Mouse (Mus musculus) stomach, embryonic 14.5 days (tissue): ENCODE results near the gene Klc1. TPM values are rescaled to one million over a fixed set of nuclear protein-coding genes. Genes with fewer than 3 reads are reported as not detected.
A peak's percentile ranks its signal among the peaks of the same experiment; 100 is the strongest.
"Not testable (repeated sequence)": the region's sequence is repeated elsewhere in the genome, so short reads cannot be mapped to it uniquely, and the experiment has no call there.

Experiments used
- ATAC-seq: fragments of 200-750 bp; cut with Nextera tagmentation; 2 replicates; pipeline ENCODE4 v1.8.0; 2017; ENCODE audit warnings: low read depth, moderate TSS enrichment; ENCODE audit not compliant: insufficient number of reproducible peaks, insufficient read depth, low FRiP score
- H3K27ac ChIP-seq: fragments of 300-500 bp; sonication (generic); 2 replicates; pipeline ENCODE4 v1.5.1; 2014; ENCODE audit warnings: mild to moderate bottlenecking, low read length, moderate library complexity, mixed read lengths
- H3K27me3 ChIP-seq: fragments of 300-500 bp; sonication (generic); 2 replicates; pipeline ENCODE4 v1.6.1; 2014; ENCODE audit warnings: low read length, control low read depth, mixed read lengths; ENCODE audit not compliant: control insufficient read depth, insufficient read depth
- H3K36me3 ChIP-seq: fragments of 300-500 bp; sonication (generic); 2 replicates; pipeline ENCODE4 v1.6.1; 2014; ENCODE audit warnings: mild to moderate bottlenecking, control low read depth, low read length, moderate library complexity, mixed read lengths; ENCODE audit not compliant: control insufficient read depth, insufficient read depth
- H3K4me1 ChIP-seq: fragments of 300-500 bp; sonication (generic); 2 replicates; pipeline ENCODE4 v1.6.1; 2014; ENCODE audit warnings: low read length, control low read depth, mixed read lengths; ENCODE audit not compliant: control insufficient read depth, insufficient read depth
- H3K4me2 ChIP-seq: fragments of 300-500 bp; sonication (generic); replicated peaks from 2 replicates; pipeline ENCODE4 v1.6.1; 2014; ENCODE audit warnings: low read depth, low read length, control low read depth
- H3K4me3 ChIP-seq: fragments of 300-500 bp; sonication (generic); 2 replicates; pipeline ENCODE4 v1.5.1; 2014; ENCODE audit warnings: low read depth, low read length, control low read depth
- H3K9ac ChIP-seq: fragments of 300-500 bp; sonication (generic); replicated peaks from 2 replicates; pipeline ENCODE4 v1.6.1; 2014; ENCODE audit warnings: low read depth, mild to moderate bottlenecking, control low read depth, low read length, moderate library complexity, mixed read lengths
- H3K9me3 ChIP-seq: fragments of 300-500 bp; sonication (generic); 2 replicates; pipeline ENCODE4 v1.6.1; 2016; ENCODE audit warnings: low read depth, low read length, control low read depth; ENCODE audit not compliant: control insufficient read depth
- WGBS: fragments of 180-500 bp; shearing (Covaris S2); extraction: QIAGEN DNeasy Blood & Tissue Kit; methylation state at CpG from one replicate; pipeline ENCODE4 v1.1.7; 2014; 5-methylcytosine and 5-hydroxymethylcytosine counted together
- polyA plus RNA-seq: library from polyadenylated mRNA; unstranded; fragments of >200 nt; fragmentation: Nextera tagmentation; extraction: Ambion mirVana; gene quantifications from 2 replicates; pipeline ENCODE4 v1.2.1, GENCODE M21; 2014

Gene Klc1
- 111 and 120 TPM in 2 replicates for polyA plus RNA-seq

- Histone ChIP-seq H3K4me2 (peak within 1 kb of the TSS; percentile 98), H3K36me3 (no peaks in the 10 kb centered on the region; the same call in 1 of the 2 replicates), H3K9ac (peak within 1 kb of the TSS; percentile 97), H3K4me3 (peak within 1 kb of the TSS; percentile 91), H3K27me3 (no peaks in the 10 kb centered on the region), H3K4me1 (peaks cover 22% of the 10 kb centered on the region), H3K9me3 (no peaks in the 10 kb centered on the region), H3K27ac (peak within 1 kb of the TSS; percentile 85)
- ATAC-seq = peak; percentile 72
- WGBS = under 1% methylated on average over 45 of the region's 85 CpGs
These were observed at the start of gene Klc1 for GRCm38 (mm10) chr12:111758381-111759175. Klc1 (plus strand) TSS chr12:111758849.

GRCm38 (mm10) chr12:111710091-111710490 is 48.6 kb upstream of the Klc1 start:
- H3K9ac ChIP-seq = no peak overlapping the region
- H3K27me3 ChIP-seq = no peaks in the 10 kb centered on the region
- H3K4me1 ChIP-seq = peaks cover 9% of the 10 kb centered on the region; the same call in 1 of the 2 replicates
- WGBS = 91% methylated on average over 10 of the region's 10 CpGs
- no peak overlapping the region for H3K4me2 ChIP-seq
- H3K27ac ChIP-seq = no peak overlapping the region
- H3K4me3 ChIP-seq = no peak overlapping the region
- ATAC-seq = no peak
- peaks cover 29% of the 10 kb centered on the region for H3K36me3 ChIP-seq
- H3K9me3 ChIP-seq = no peaks in the 10 kb centered on the region

- Histone ChIP-seq H3K4me2 (peak overlapping the region; percentile 70), H3K27ac (peak overlapping the region; percentile 72), H3K4me3 (peak overlapping the region; percentile 99), H3K9ac (peak overlapping the region; percentile 93), H3K36me3 (peaks cover 24% of the 10 kb centered on the region), H3K9me3 (no peaks in the 10 kb centered on the region), H3K4me1 (peaks cover 9% of the 10 kb centered on the region; the same call in 1 of the 2 replicates), H3K27me3 (no peaks in the 10 kb centered on the region)
- WGBS = under 1% methylated on average over 30 of the region's 33 CpGs
- no peak for ATAC-seq
These were observed 46.2 kb upstream of the Klc1 start for GRCm38 (mm10) chr12:111712476-111712875.

GRCm38 (mm10) chr12:111713004-111713651 is 45.5 kb upstream of the Klc1 start, which contains the start of the genes Bag5 and Apopt1:
Bag5 (minus strand) TSS chr12:111713257.
Apopt1 (plus strand) TSS chr12:111713261.
- Histone ChIP-seq H3K9ac (peak within 1 kb of the TSS; percentile 93), H3K9me3 (no peaks in the 10 kb centered on the region), H3K4me3 (peak within 1 kb of the TSS; percentile 99), H3K4me2 (peak within 1 kb of the TSS; percentile 70), H3K4me1 (peaks cover 9% of the 10 kb centered on the region; the same call in 1 of the 2 replicates), H3K36me3 (peaks cover 24% of the 10 kb centered on the region), H3K27ac (peak within 1 kb of the TSS; percentile 72), H3K27me3 (no peaks in the 10 kb centered on the region)
- ATAC-seq = peak; percentile 93
- WGBS = under 1% methylated on average over 84 of the region's 86 CpGs

- not testable (repeated sequence) for H3K4me1 ChIP-seq, ATAC-seq, H3K9ac ChIP-seq, H3K27me3 ChIP-seq, H3K27ac ChIP-seq, H3K9me3 ChIP-seq
- Histone ChIP-seq H3K4me2 (peak overlapping the region; percentile 42), H3K36me3 (peaks cover 20% of the 10 kb centered on the region), H3K4me3 (peak overlapping the region; percentile 99)
- WGBS = 74% methylated on average over 6 of the region's 6 CpGs
These were observed 44.8 kb upstream of the Klc1 start for GRCm38 (mm10) chr12:111713880-111714279.

- WGBS = 93% methylated on average over 7 of the region's 7 CpGs
- no peak for ATAC-seq
- no peak overlapping the region for H3K9ac ChIP-seq
- no peaks in the 10 kb centered on the region for H3K27me3 ChIP-seq
- H3K4me2 ChIP-seq = no peak overlapping the region
- H3K4me3 ChIP-seq = no peak overlapping the region
- no peak overlapping the region for H3K27ac ChIP-seq
- peaks cover 6% of the 10 kb centered on the region; the same call in 1 of the 2 replicates for H3K4me1 ChIP-seq
- H3K36me3 ChIP-seq = no peaks in the 10 kb centered on the region
- no peaks in the 10 kb centered on the region for H3K9me3 ChIP-seq
These were observed 42.1 kb upstream of the Klc1 start for GRCm38 (mm10) chr12:111716505-111716904.

- H3K4me3 ChIP-seq = no peak overlapping the region
These were observed 40.0 kb upstream of the Klc1 start for GRCm38 (mm10) chr12:111718656-111719055.

GRCm38 (mm10) chr12:111720222-111720621 is 38.4 kb upstream of the Klc1 start:
- no peaks in the 10 kb centered on the region for H3K4me1 ChIP-seq
- H3K9ac ChIP-seq = no peak overlapping the region
- ATAC-seq = no peak
- H3K27me3 ChIP-seq = no peaks in the 10 kb centered on the region
- H3K27ac ChIP-seq = no peak overlapping the region
- no peak overlapping the region for H3K4me3 ChIP-seq
- peaks cover 13% of the 10 kb centered on the region; the same call in 1 of the 2 replicates for H3K36me3 ChIP-seq
- WGBS = 90% methylated on average over 4 of the region's 4 CpGs
- no peak overlapping the region for H3K4me2 ChIP-seq
- H3K9me3 ChIP-seq = no peaks in the 10 kb centered on the region

More at GRCm38 (mm10) chr12:111718656-111719055, 40.0 kb upstream of the Klc1 start:
- Histone ChIP-seq H3K4me2 (no peak overlapping the region), H3K9ac (no peak overlapping the region), H3K9me3 (no peaks in the 10 kb centered on the region), H3K27me3 (no peaks in the 10 kb centered on the region), H3K36me3 (peaks cover 3% of the 10 kb centered on the region; the same call in 1 of the 2 replicates), H3K4me1 (no peaks in the 10 kb centered on the region; the same call in 1 of the 2 replicates), H3K27ac (no peak overlapping the region)
- WGBS = 52% methylated on average over 8 of the region's 8 CpGs
- ATAC-seq = no peak
